Mouse (Mus musculus) stomach, postnatal 0 days (tissue): ENCODE measurements around the gene Myrip. TPM values are rescaled to one million over a fixed set of nuclear protein-coding genes. Genes with fewer than 3 reads are reported as not detected.

Source experiments
- ATAC-seq: fragments of 200-750 bp; cut with Nextera tagmentation; 2 replicates; pipeline ENCODE4 v1.8.0; 2017; ENCODE audit not compliant: low FRiP score, low TSS enrichment
- DNase-seq: peaks from one replicate; pipeline ENCODE4 v3.0.0-alpha.2; 2016; ENCODE audit warnings: low spot score
- H3K27ac ChIP-seq: fragments of 300-500 bp; sonication (generic); replicated peaks from 2 replicates; pipeline ENCODE4 v1.5.1; 2014; ENCODE audit warnings: mild to moderate bottlenecking, control low read depth
- H3K27me3 ChIP-seq: fragments of 300-500 bp; sonication (generic); 2 replicates; pipeline ENCODE4 v1.6.1; 2014; ENCODE audit warnings: low read length; ENCODE audit not compliant: control insufficient read depth, insufficient read depth
- H3K36me3 ChIP-seq: fragments of 300-500 bp; sonication (generic); 2 replicates; pipeline ENCODE4 v1.6.1; 2014; ENCODE audit warnings: low read length, mixed read lengths; ENCODE audit not compliant: control insufficient read depth, insufficient read depth
- H3K4me1 ChIP-seq: fragments of 300-500 bp; sonication (generic); replicated peaks from 2 replicates; pipeline ENCODE4 v1.6.1; 2014; ENCODE audit warnings: antibody characterized with exemption; ENCODE audit not compliant: control insufficient read depth, insufficient read depth
- H3K4me2 ChIP-seq: fragments of 300-500 bp; sonication (generic); replicated peaks from 2 replicates; pipeline ENCODE4 v1.6.1; 2014; ENCODE audit warnings: low read depth, mild to moderate bottlenecking, control low read depth, moderate library complexity
- H3K4me3 ChIP-seq: fragments of 300-500 bp; sonication (generic); 2 replicates; pipeline ENCODE4 v1.5.1; 2014; ENCODE audit warnings: low read depth, low read length, control low read depth
- H3K9ac ChIP-seq: fragments of 300-500 bp; sonication (generic); 2 replicates; pipeline ENCODE4 v1.6.1; 2014; ENCODE audit warnings: mild to moderate bottlenecking, low read length, control low read depth, mixed read lengths
- H3K9me3 ChIP-seq: fragments of 300-500 bp; sonication (generic); 2 replicates; pipeline ENCODE4 v1.6.1; 2016; ENCODE audit warnings: low read length; ENCODE audit not compliant: control insufficient read depth
- CTCF ChIP-seq: IDR thresholded peaks from 2 replicates; pipeline ENCODE4 v1.5.1; 2016; ENCODE audit warnings: antibody characterized with exemption, low read depth, mild to moderate bottlenecking, moderate library complexity
- EP300 ChIP-seq: optimal IDR thresholded peaks from 2 replicates; pipeline ENCODE3; 2016; ENCODE audit warnings: antibody characterized with exemption
- WGBS: fragments of 180-500 bp; shearing (Covaris S2); extraction: QIAGEN DNeasy Blood & Tissue Kit; methylation state at CpG from one replicate; pipeline ENCODE4 v1.1.7; 2014; 5-methylcytosine and 5-hydroxymethylcytosine counted together
- polyA plus RNA-seq: library from polyadenylated mRNA; unstranded; fragments of >200 nt; fragmentation: Nextera tagmentation; extraction: Ambion mirVana; gene quantifications from 2 replicates; pipeline ENCODE4 v1.2.1, GENCODE M21; 2015

The Myrip gene
- polyA plus RNA-seq, 1 experiment from 2014 or later: 0.38 TPM

DNA sequence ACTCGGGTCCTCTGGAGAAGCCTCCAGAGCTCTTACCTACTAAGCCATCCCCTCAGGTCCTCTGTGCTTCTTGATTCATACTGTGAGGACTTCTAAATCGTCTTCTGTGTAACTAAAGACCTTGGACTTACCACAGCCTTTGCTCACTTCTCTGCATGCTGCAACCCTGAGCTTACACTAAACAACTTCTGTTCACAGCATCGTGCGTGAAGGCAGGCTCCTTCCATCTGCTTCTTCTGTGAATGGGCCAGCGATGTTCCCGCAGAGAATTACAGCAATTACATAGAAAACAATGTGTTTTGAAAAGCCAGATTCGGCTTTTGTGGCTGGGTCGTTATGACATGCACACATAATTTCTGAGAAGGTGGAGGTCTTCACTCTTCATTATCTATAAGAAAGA is 181.8 kb downstream of the Myrip start:
- DNase-seq (no peak), ATAC-seq (no peak)
- no peaks in the 10 kb centered on the region for H3K27me3 ChIP-seq
- no peak overlapping the region for H3K27ac ChIP-seq
- H3K9me3 ChIP-seq: no peaks in the 10 kb centered on the region
- TF ChIP-seq EP300: no peak
- no peak for TF ChIP-seq CTCF
- H3K9ac ChIP-seq: no peak overlapping the region
- no peak overlapping the region for H3K4me2 ChIP-seq
- H3K4me1 ChIP-seq: no peaks in the 10 kb centered on the region
- H3K4me3 ChIP-seq: no peak overlapping the region
- 80% methylated on average over 8 of the region's 8 CpGs for WGBS
- H3K36me3 ChIP-seq: no peaks in the 10 kb centered on the region

DNA sequence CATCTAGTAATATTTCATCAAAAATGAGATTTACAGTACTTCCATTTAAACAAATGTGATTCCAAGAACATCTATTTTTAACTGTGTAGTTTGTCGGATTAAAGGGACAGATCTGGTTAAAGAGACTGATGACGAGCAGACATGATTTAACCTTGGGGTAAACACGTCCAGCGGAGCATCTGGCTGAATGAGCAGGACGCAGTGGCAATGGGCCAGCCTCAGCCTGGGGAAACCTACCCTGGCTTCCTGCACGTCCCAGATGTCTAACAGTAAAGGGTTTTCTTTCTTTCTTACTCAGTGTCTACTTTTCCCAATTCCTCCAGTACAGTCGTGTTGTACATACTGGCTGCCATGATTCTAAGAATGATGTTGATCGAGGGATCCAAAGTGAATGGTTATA is 185.8 kb downstream of the Myrip start:
- H3K36me3 ChIP-seq: no peaks in the 10 kb centered on the region
- H3K4me2 ChIP-seq: no peak overlapping the region
- no peak overlapping the region for H3K27ac ChIP-seq
- no peaks in the 10 kb centered on the region for H3K27me3 ChIP-seq
- TF ChIP-seq CTCF (no peak), EP300 (no peak)
- DNase-seq (no peak), ATAC-seq (peak; percentile 18; the same call in 1 of the 2 replicates)
- no peak overlapping the region for H3K4me3 ChIP-seq
- H3K9me3 ChIP-seq: no peaks in the 10 kb centered on the region
- H3K4me1 ChIP-seq: no peaks in the 10 kb centered on the region
- WGBS: 59% methylated on average over 8 of the region's 8 CpGs
- no peak overlapping the region for H3K9ac ChIP-seq

GRCm38 (mm10) chr9:120491509-120491908 is 190.2 kb downstream of the Myrip start:
- no peak overlapping the region for H3K9ac ChIP-seq
- DNase-seq (no peak), ATAC-seq (no peak)
- TF ChIP-seq EP300 (no peak), CTCF (peak; percentile 50)
- H3K27me3 ChIP-seq: no peaks in the 10 kb centered on the region
- no peak overlapping the region for H3K27ac ChIP-seq
- no peaks in the 10 kb centered on the region for H3K9me3 ChIP-seq
- H3K4me3 ChIP-seq: peak overlapping the region; percentile 98
- 84% methylated on average over 3 of the region's 3 CpGs for WGBS
- H3K36me3 ChIP-seq: peaks cover 14% of the 10 kb centered on the region; the same call in 1 of the 2 replicates
- peak overlapping the region; percentile 92 for H3K4me2 ChIP-seq
- H3K4me1 ChIP-seq: no peaks in the 10 kb centered on the region

DNA sequence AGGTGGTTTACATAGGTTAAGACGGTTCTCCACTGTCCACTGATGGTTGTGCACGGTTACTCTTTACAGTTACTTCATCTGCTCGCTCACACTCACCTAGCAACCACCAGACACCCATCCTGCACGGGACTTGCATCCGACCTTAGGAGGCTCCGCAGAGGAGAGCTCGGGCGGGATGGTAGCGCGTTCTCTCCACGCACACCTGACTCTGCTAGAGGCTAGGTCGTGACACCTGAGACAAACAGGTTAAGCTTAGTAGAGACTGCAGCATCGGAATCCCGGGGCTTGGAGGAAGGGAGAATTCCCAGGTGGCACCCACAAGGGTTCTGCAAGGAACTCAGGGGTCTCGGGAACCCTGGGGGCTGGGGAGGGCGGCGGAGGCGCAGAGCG is 190.7 kb downstream of the Myrip start, which contains the start of gene Eif1b:
Gene Eif1b, plus strand, starts transcription at position 223 of the 390 bp plus-strand sequence.
- no peaks in the 10 kb centered on the region for H3K4me1 ChIP-seq
- no peak for TF ChIP-seq EP300
- peaks cover 15% of the 10 kb centered on the region; the same call in 1 of the 2 replicates for H3K36me3 ChIP-seq
- no peak for DNase-seq
- H3K9me3 ChIP-seq: no peaks in the 10 kb centered on the region
- no peaks in the 10 kb centered on the region for H3K27me3 ChIP-seq
- peak within 1 kb of the TSS; percentile 98 for H3K4me3 ChIP-seq
- H3K4me2 ChIP-seq: peak within 1 kb of the TSS; percentile 92
- peak; percentile 41 for ATAC-seq
- WGBS: 1% methylated on average over 19 of the region's 19 CpGs
- H3K27ac ChIP-seq: peak within 1 kb of the TSS; percentile 91
- H3K9ac ChIP-seq: peak within 1 kb of the TSS; percentile 98

DNA sequence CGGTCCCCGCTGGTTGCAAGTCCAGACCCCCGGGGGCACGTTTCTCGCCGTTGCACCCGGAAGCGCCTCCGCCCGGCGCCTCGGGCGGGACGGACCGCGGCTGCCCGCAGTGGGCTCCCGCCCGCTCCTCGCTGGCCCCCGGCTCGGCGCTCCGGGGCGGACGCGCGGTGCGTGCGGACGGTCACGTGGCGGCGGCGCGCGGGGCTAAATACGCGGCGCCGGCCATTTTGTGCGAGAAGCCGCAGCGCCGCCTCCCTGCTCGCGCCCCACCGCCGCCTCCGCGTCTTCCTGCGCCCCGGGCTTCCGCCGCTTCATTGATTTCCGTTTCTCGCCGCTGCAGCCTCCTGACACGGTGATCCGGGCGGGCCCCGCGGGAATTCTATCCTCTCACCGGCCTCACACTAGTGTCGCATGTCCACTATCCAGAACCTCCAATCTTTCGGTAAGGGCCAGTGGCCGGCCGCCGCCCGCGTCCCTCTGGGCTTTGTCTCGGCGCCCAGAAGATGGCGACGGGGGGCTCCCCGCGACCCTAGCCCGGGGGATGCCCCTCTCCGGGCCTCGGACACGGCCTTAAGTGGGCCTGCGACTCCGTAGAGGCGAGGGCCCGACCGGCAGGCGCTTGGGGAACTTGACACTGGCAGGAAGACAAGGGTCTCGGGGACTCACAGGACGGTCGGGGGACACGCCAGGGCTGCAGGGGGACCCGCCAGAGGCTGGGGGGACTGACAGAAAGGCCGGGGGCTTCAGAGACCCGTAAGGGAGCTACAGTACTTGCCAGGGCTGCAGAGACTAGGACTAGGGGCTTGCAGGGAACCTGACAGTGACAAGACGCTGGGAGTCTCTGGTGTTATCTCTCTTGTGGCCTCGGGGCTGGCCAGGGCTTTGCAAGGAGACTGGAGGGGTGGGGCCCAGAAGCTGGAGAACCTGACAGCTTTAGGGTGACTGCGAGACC is 191.4 kb downstream of the Myrip start:
- Histone ChIP-seq H3K4me3 (peak overlapping the region; percentile 98), H3K4me1 (no peaks in the 10 kb centered on the region), H3K9me3 (no peaks in the 10 kb centered on the region), H3K9ac (peak overlapping the region; percentile 98), H3K27me3 (no peaks in the 10 kb centered on the region), H3K4me2 (peak overlapping the region; percentile 92), H3K27ac (peak overlapping the region; percentile 91), H3K36me3 (peaks cover 15% of the 10 kb centered on the region; the same call in 1 of the 2 replicates)
- DNase-seq (peak; percentile 82), ATAC-seq (peak; percentile 73)
- TF ChIP-seq EP300: no peak
- TF ChIP-seq CTCF: 0 out of 2 replicates have a peak, but pooled peaks have one; percentile 18
- WGBS: under 1% methylated on average over 87 of the region's 97 CpGs

DNA sequence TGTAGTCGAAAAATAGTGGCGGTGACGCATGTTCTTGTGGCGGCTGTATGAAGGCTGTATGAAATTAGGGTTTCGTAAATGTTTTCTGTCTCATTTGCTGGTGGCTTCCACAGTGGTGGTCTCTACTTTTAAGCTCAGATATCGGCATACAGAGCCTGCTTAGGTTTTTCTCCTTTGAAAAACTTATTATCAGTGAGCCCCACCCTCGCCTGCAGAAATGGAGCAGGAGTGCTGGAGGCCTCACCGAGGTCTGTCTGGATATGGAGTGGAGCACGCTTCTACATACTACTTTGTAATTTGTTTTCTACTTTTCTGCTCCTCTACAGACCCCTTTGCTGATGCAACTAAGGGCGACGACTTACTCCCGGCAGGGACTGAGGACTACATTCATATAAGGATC is 192.5 kb downstream of the Myrip start:
- Histone ChIP-seq H3K9ac (peak overlapping the region; percentile 98), H3K36me3 (peaks cover 15% of the 10 kb centered on the region; the same call in 1 of the 2 replicates), H3K9me3 (no peaks in the 10 kb centered on the region), H3K4me3 (peak overlapping the region; percentile 98), H3K27me3 (no peaks in the 10 kb centered on the region), H3K27ac (no peak overlapping the region), H3K4me2 (peak overlapping the region; percentile 92), H3K4me1 (no peaks in the 10 kb centered on the region)
- DNase-seq (no peak), ATAC-seq (no peak)
- TF ChIP-seq CTCF: no peak
- TF ChIP-seq EP300: no peak
- 50% methylated on average over 12 of the region's 12 CpGs for WGBS
